Mouse (Mus musculus): ENCODE measurements around the gene Srp14.

Srp14 gene

GRCm38 (mm10) chr2:118479550-118479909 is at the start of gene Srp14:
TSS of gene Srp14 (minus strand) at chr2:118479711.
- CTCF ChIA-PET, result interaction anchor here (0.5 kb wide), 1 partner anchor 102 kb away, joined by 3 read pairs; no protein-coding TSS in a partner anchor

- CTCF ChIA-PET, result no interaction called here
Observed at GRCm38 (mm10) chr2:118526545-118526944, 47.0 kb upstream of the Srp14 start.

GRCm38 (mm10) chr2:118524811-118525210 is 45.3 kb upstream of the Srp14 start:
- CTCF ChIA-PET, result interaction anchor here (0.6 to 0.8 kb wide), 2 partner anchors 18 to 21 kb away, joined by 3 to 4 read pairs; no protein-coding TSS in a partner anchor

- CTCF ChIA-PET, result no interaction called here
Observed at GRCm38 (mm10) chr2:118523163-118523730, 43.7 kb upstream of the Srp14 start.

GRCm38 (mm10) chr2:118522265-118522664 is 42.8 kb upstream of the Srp14 start:
- CTCF ChIA-PET, result no interaction called here

GRCm38 (mm10) chr2:118520042-118520933 is 40.8 kb upstream of the Srp14 start:
- CTCF ChIA-PET, result interaction anchor here (0.6 to 1.1 kb wide), 3 partner anchors 9 to 535 kb away, joined by 3 to 6 read pairs (median 3); no protein-coding TSS in a partner anchor

- CTCF ChIA-PET, result interaction anchor here (0.5 kb wide), 1 partner anchor 47 kb away, joined by 4 read pairs; no protein-coding TSS in a partner anchor
Observed at GRCm38 (mm10) chr2:118512418-118513377, 33.2 kb upstream of the Srp14 start.

GRCm38 (mm10) chr2:118511779-118512417 is 32.4 kb upstream of the Srp14 start:
- CTCF ChIA-PET, result no interaction called here

GRCm38 (mm10) chr2:118510447-118511310 is 31.2 kb upstream of the Srp14 start:
- CTCF ChIA-PET, result interaction anchor here (0.7 kb wide), 1 partner anchor 10 kb away, joined by 3 read pairs; no protein-coding TSS in a partner anchor

GRCm38 (mm10) chr2:118509688-118510446 is 30.4 kb upstream of the Srp14 start:
- CTCF ChIA-PET, result no interaction called here

- CTCF ChIA-PET, result interaction anchor here (0.7 kb wide), 1 partner anchor 18 kb away, joined by 4 read pairs; no protein-coding TSS in a partner anchor
Observed at GRCm38 (mm10) chr2:118507126-118507525, 27.6 kb upstream of the Srp14 start.

GRCm38 (mm10) chr2:118500191-118500590 is 20.7 kb upstream of the Srp14 start:
- CTCF ChIA-PET, result interaction anchor here (1.2 kb wide), 1 partner anchor 13 kb away, joined by 5 read pairs; no protein-coding TSS in a partner anchor

- CTCF ChIA-PET, result interaction anchor here (0.6 kb wide), 1 partner anchor 40 kb away, joined by 13 read pairs; no protein-coding TSS in a partner anchor
Observed at GRCm38 (mm10) chr2:118499135-118499961, 19.8 kb upstream of the Srp14 start.

GRCm38 (mm10) chr2:118498476-118498875 is 19.0 kb upstream of the Srp14 start:
- CTCF ChIA-PET, result interaction anchor here (0.5 kb wide), 1 partner anchor 86 kb away, joined by 4 read pairs; no protein-coding TSS in a partner anchor

GRCm38 (mm10) chr2:118497890-118498289 is 18.4 kb upstream of the Srp14 start:
- CTCF ChIA-PET, result interaction anchor here (0.5 kb wide), 1 partner anchor 87 kb away, joined by 4 read pairs; no protein-coding TSS in a partner anchor

- CTCF ChIA-PET, result no interaction called here
Observed at GRCm38 (mm10) chr2:118495024-118495423, 15.5 kb upstream of the Srp14 start.

GRCm38 (mm10) chr2:118491741-118492395 is 12.4 kb upstream of the Srp14 start:
- CTCF ChIA-PET, result interaction anchor here (0.6 to 1.3 kb wide), 3 partner anchors 37 to 452 kb away, joined by 3 to 10 read pairs (median 5); no protein-coding TSS in a partner anchor
